Mouse (Mus musculus): ENCODE results near the gene Tomm22. TPM values are rescaled to one million over a fixed set of nuclear protein-coding genes. Genes with fewer than 3 reads are reported as not detected.
A peak's percentile ranks its signal among the peaks of the same experiment; 100 is the strongest.

Gene Tomm22
- 227 and 254 TPM in 2 replicates for polyA plus RNA-seq (2015; fragmentation: Nextera tagmentation; extraction: Ambion mirVana)

- no peaks in the 10 kb centered on the region for H3K9me3 ChIP-seq
- WGBS = 16% methylated on average over 33 of the region's 33 CpGs
- peak; percentile 95 for ATAC-seq (ENCODE audit: insufficient read depth, low FRiP score, low read depth)
- peak within 1 kb of the TSS; percentile 72 for H3K4me2 ChIP-seq
- H3K27ac ChIP-seq = peak within 1 kb of the TSS; percentile 61; the same call in 1 of the 2 replicates
- peaks cover 7% of the 10 kb centered on the region for H3K4me1 ChIP-seq
- H3K9ac ChIP-seq = peak within 1 kb of the TSS; percentile 84
- no peaks in the 10 kb centered on the region for H3K27me3 ChIP-seq (replicated peaks)
- H3K36me3 ChIP-seq = peaks cover 14% of the 10 kb centered on the region; the same call in 1 of the 2 replicates
- H3K4me3 ChIP-seq (replicated peaks) = peak within 1 kb of the TSS; percentile 94
These were observed at the start of gene Tomm22 for GRCm38 (mm10) chr15:79670249-79670971. Tomm22 (plus strand) TSS chr15:79670861.

DNA sequence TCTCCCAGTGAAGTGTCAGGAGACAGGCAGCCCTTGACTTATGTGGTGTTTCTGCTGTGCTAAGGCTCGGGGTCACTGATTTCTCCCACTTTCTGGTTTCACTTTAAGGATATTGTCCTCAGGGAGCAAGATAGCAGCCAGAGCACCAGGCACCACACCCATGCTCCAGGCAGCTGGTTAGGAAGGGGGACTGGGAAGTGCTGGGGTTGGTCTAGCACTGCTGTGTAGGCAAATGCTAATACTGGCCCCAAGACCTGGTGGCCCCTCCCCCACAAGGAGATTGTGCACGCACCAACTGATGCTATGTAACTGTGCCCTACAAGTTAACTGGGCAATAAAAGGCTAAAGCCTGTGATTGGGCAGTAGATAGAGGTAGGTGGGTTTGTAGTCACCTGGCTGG, 40.2 kb upstream of the Tomm22 start:
- H3K4me2 ChIP-seq = no peak overlapping the region
- WGBS = 67% methylated on average over 2 of the region's 2 CpGs
- no peaks in the 10 kb centered on the region for H3K9me3 ChIP-seq
- no peak overlapping the region for H3K27ac ChIP-seq
- no peak overlapping the region for H3K9ac ChIP-seq
- no peaks in the 10 kb centered on the region for H3K36me3 ChIP-seq
- no peaks in the 10 kb centered on the region for H3K27me3 ChIP-seq (replicated peaks)
- H3K4me1 ChIP-seq = no peaks in the 10 kb centered on the region
- ATAC-seq (ENCODE audit: insufficient read depth, low FRiP score, low read depth) = no peak
- no peak overlapping the region for H3K4me3 ChIP-seq (replicated peaks)

DNA sequence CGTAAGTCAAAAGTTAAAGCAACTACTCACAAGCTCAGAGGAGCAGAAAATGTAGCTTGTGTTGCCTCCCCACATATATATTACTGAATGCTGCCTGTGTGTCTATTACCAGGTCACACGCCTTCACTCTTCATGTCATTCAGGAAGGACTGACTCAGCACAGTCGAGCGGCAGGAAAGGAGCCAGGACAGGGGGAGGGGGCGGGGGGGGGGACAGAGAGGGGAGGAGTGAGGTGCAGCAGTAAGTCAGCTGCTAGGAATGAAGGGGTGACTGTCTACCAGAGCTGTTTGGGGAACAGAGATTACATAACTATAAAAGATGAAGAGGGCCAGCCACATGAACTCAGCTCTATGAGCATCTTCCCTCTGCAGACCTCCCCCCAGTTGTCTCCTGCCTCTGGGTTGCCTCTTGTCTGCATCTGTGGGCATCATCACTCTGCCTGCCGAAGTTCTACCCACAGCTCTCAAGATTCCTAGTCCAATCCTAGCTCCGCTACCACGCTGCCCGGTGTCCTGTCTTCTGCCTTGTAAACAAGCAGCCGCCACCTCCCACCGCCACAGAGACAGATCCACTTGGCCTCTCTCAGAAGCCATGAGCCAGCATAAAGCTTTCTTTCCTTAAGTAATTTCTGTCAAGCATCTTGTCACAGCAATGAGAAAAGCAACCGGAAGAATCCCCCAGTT, 29.4 kb upstream of the Tomm22 start:
- Histone ChIP-seq H3K4me1 (no peaks in the 10 kb centered on the region), H3K36me3 (no peaks in the 10 kb centered on the region), H3K4me2 (no peak overlapping the region), H3K9ac (no peak overlapping the region), H3K4me3 (replicated peaks) (no peak overlapping the region), H3K27ac (no peak overlapping the region), H3K9me3 (no peaks in the 10 kb centered on the region), H3K27me3 (replicated peaks) (no peaks in the 10 kb centered on the region)
- ATAC-seq (ENCODE audit: insufficient read depth, low FRiP score, low read depth) = no peak
- 56% methylated on average over 12 of the region's 12 CpGs for WGBS

GRCm38 (mm10) chr15:79645483-79645882, 25.2 kb upstream of the Tomm22 start:
- Histone ChIP-seq H3K4me3 (replicated peaks) (no peak overlapping the region), H3K4me1 (no peaks in the 10 kb centered on the region), H3K4me2 (no peak overlapping the region), H3K27me3 (replicated peaks) (no peaks in the 10 kb centered on the region), H3K9me3 (no peaks in the 10 kb centered on the region), H3K36me3 (no peaks in the 10 kb centered on the region), H3K9ac (no peak overlapping the region), H3K27ac (no peak overlapping the region)
- no peak for ATAC-seq (ENCODE audit: insufficient read depth, low FRiP score, low read depth)
- 80% methylated on average over 2 of the region's 2 CpGs for WGBS

DNA sequence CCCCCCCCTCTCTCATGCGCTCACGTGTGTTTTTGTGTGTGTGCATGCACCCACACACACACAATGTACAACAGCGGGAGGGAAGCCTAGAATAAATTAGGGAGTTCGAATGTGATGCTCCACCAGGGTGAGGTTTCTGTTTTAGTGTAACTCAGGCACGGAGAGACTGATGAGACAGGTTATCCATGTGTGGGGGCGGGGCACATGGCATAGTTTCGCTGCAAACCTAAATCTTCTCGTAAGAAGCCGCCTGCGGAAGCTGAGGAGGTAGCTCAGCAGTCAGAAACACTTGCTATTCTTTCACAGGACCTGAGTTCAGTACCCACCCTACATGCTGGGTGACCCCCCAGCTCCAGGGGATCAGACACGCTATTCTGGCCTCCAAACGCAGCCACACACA, 22.5 kb upstream of the Tomm22 start:
- 87% methylated on average over 12 of the region's 12 CpGs for WGBS
- H3K4me1 ChIP-seq = no peaks in the 10 kb centered on the region
- no peaks in the 10 kb centered on the region for H3K27me3 ChIP-seq (replicated peaks)
- no peak overlapping the region for H3K4me2 ChIP-seq
- H3K36me3 ChIP-seq = no peaks in the 10 kb centered on the region
- no peak overlapping the region for H3K9ac ChIP-seq
- H3K27ac ChIP-seq = no peak overlapping the region
- ATAC-seq (ENCODE audit: insufficient read depth, low FRiP score, low read depth) = no peak
- no peak overlapping the region for H3K4me3 ChIP-seq (replicated peaks)
- H3K9me3 ChIP-seq = no peaks in the 10 kb centered on the region

- no peak overlapping the region for H3K27ac ChIP-seq
- H3K9me3 ChIP-seq = no peaks in the 10 kb centered on the region
- no peaks in the 10 kb centered on the region for H3K4me1 ChIP-seq
- ATAC-seq (ENCODE audit: insufficient read depth, low FRiP score, low read depth) = no peak
- no peak overlapping the region for H3K4me3 ChIP-seq (replicated peaks)
- no peak overlapping the region for H3K9ac ChIP-seq
- no peak overlapping the region for H3K4me2 ChIP-seq
- no peaks in the 10 kb centered on the region for H3K27me3 ChIP-seq (replicated peaks)
- H3K36me3 ChIP-seq = no peaks in the 10 kb centered on the region
These were observed 20.1 kb upstream of the Tomm22 start for GRCm38 (mm10) chr15:79650569-79650968.

DNA sequence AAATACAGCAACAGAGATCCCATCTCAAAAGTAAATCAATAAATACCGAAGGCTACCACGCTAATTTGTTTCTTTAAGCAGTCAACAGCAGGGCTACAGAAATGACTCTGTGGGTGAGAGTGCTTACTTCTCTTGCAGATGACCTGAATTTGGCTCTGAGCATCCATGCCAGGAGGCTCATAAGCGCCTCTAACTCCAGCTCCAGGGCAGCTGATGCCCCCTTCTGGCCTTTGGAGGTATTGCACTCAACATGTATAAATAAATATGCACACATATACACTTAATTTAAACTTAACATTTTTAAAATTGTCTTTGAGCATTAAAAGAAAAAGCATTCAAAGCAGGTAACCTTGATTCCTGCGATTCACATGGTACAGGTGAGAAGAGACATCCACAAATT, 19.2 kb upstream of the Tomm22 start:
- Histone ChIP-seq H3K27me3 (replicated peaks) (no peaks in the 10 kb centered on the region), H3K27ac (no peak overlapping the region), H3K36me3 (no peaks in the 10 kb centered on the region), H3K4me1 (no peaks in the 10 kb centered on the region), H3K4me2 (no peak overlapping the region), H3K9me3 (no peaks in the 10 kb centered on the region), H3K4me3 (replicated peaks) (no peak overlapping the region), H3K9ac (no peak overlapping the region)
- WGBS = 64% methylated on average over 4 of the region's 4 CpGs
- ATAC-seq (ENCODE audit: insufficient read depth, low FRiP score, low read depth) = no peak

DNA sequence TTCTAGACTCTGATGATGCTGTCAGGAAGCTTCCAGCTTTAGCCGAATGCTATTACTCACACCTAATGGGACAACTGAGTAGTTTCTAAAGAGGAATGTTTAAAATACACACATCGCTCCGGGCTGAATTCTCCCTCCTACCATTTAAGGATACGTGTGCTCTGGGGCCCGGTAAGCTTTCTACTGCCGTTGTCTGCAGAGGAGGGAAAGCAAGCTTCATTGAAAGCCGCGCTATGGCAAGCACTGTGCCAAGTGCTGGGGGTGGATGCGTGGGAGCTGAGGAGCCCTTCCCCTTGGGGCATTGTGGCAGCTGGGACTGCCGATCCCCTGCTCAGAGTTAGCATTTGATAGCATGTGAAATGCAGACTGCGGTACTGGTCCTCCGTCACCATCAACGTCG, 14.2 kb upstream of the Tomm22 start:
- Histone ChIP-seq H3K9me3 (no peaks in the 10 kb centered on the region), H3K27ac (peak overlapping the region; percentile 69; the same call in 1 of the 2 replicates), H3K27me3 (replicated peaks) (no peaks in the 10 kb centered on the region), H3K4me2 (no peak overlapping the region), H3K4me1 (0 out of 2 replicates have a peak, but pooled peaks cover 10% of the 10 kb centered on the region), H3K9ac (no peak overlapping the region), H3K36me3 (peaks cover 2% of the 10 kb centered on the region; the same call in 1 of the 2 replicates), H3K4me3 (replicated peaks) (no peak overlapping the region)
- ATAC-seq (ENCODE audit: insufficient read depth, low FRiP score, low read depth) = no peak
- 71% methylated on average over 14 of the region's 14 CpGs for WGBS

- Histone ChIP-seq H3K4me1 (0 out of 2 replicates have a peak, but pooled peaks cover 10% of the 10 kb centered on the region), H3K27ac (peak overlapping the region; percentile 96), H3K9me3 (no peaks in the 10 kb centered on the region), H3K4me3 (replicated peaks) (peak overlapping the region; percentile 63), H3K4me2 (peak overlapping the region; percentile 93), H3K27me3 (replicated peaks) (no peaks in the 10 kb centered on the region), H3K9ac (peak overlapping the region; percentile 76; the same call in 1 of the 2 replicates), H3K36me3 (peaks cover 8% of the 10 kb centered on the region; the same call in 1 of the 2 replicates)
- 2% methylated on average over 16 of the region's 16 CpGs for WGBS
- no peak for ATAC-seq (ENCODE audit: insufficient read depth, low FRiP score, low read depth)
These were observed 12.7 kb upstream of the Tomm22 start for GRCm38 (mm10) chr15:79657837-79658530.

DNA sequence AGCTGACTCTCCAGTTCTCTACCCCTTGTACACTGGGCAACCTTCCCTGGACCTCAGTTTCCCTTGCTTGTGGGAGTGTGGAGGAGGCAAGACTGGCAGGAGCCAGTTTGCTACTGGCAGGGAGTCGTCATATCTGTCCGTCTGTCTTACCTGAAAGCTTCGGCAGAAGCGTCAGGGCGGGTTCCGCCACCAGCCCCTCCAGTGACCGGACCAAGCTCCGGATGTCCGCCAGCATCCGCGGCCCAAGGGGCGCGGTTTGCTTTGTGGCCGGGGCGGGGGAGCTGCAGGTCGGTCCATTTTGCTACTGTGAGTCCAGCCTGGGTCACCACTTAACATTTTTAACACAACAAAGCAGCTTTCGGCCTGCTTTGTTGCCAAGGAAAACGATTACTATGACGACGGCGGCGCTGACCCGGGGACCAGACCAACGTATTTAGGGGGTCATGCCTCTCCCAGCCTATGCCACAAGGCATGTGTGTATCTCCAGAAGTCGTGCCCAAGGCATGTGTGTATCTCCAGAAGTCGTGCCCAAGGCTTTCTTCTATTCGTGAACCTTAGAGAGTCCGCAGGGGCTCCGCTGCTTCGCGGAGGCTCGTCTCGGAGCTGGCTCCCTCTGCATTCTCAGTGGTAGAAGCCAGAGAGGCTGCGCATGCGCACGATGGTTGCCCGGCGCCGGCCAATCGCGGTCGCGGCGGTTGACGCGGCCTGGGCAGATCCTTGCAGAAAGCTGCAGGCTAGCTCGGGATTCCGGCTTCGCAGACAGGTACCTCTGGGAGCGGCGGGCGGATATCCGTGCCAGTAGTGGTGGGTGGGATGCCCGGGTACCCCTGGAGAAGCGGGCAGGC, 11.9 kb upstream of the Tomm22 start, which contains the start of the genes Fam227a and Cby1:
TSS of gene Fam227a (minus strand) at position 426 of the 845 bp plus-strand sequence.
TSS of gene Cby1 (plus strand) at position 669 of the 845 bp plus-strand sequence.
- peak; percentile 86 for ATAC-seq (ENCODE audit: insufficient read depth, low FRiP score, low read depth)
- Histone ChIP-seq H3K4me1 (0 out of 2 replicates have a peak, but pooled peaks cover 10% of the 10 kb centered on the region), H3K4me3 (replicated peaks) (peak within 1 kb of the TSS; percentile 63), H3K9me3 (no peaks in the 10 kb centered on the region), H3K36me3 (peaks cover 8% of the 10 kb centered on the region; the same call in 1 of the 2 replicates), H3K9ac (peak within 1 kb of the TSS; percentile 76), H3K27me3 (replicated peaks) (no peaks in the 10 kb centered on the region), H3K4me2 (peak within 1 kb of the TSS; percentile 93), H3K27ac (peak within 1 kb of the TSS; percentile 96)
- WGBS = under 1% methylated on average over 55 of the region's 55 CpGs

- no peaks in the 10 kb centered on the region for H3K27me3 ChIP-seq (replicated peaks)
- peaks cover 8% of the 10 kb centered on the region; the same call in 1 of the 2 replicates for H3K36me3 ChIP-seq
- H3K4me1 ChIP-seq = 0 out of 2 replicates have a peak, but pooled peaks cover 10% of the 10 kb centered on the region
- H3K27ac ChIP-seq = no peak overlapping the region
- H3K9me3 ChIP-seq = no peaks in the 10 kb centered on the region
- no peak overlapping the region for H3K9ac ChIP-seq
- H3K4me3 ChIP-seq (replicated peaks) = no peak overlapping the region
- no peak for ATAC-seq (ENCODE audit: insufficient read depth, low FRiP score, low read depth)
- no peak overlapping the region for H3K4me2 ChIP-seq
- 79% methylated on average over 4 of the region's 4 CpGs for WGBS
These were observed 8.8 kb upstream of the Tomm22 start for GRCm38 (mm10) chr15:79661852-79662251.
